Mouse (Mus musculus): ENCODE measurements around the gene Cyp2d11. TPM values are rescaled to one million over a fixed set of nuclear protein-coding genes. Genes with fewer than 3 reads are reported as not detected.
A peak's percentile ranks its signal among the peaks of the same experiment; 100 is the strongest.

Gene Cyp2d11
- polyA plus RNA-seq, 1 experiment from 2014 or later, result not detected

- Histone ChIP-seq H3K27me3 (ENCODE audit: control insufficient read depth, insufficient read depth, low read length) (no peaks in the 10 kb centered on the region), H3K9ac (ENCODE audit: low read length) (no peak overlapping the region), H3K27ac (replicated peaks) (peak overlapping the region; percentile 53; the same call in 1 of the 2 replicates), H3K36me3 (ENCODE audit: control insufficient read depth, insufficient read depth, low read length) (no peaks in the 10 kb centered on the region), H3K9me3 (ENCODE audit: control insufficient read depth, low read length) (no peaks in the 10 kb centered on the region), H3K4me2 (replicated peaks; ENCODE audit: low read depth) (no peak overlapping the region), H3K4me3 (ENCODE audit: low read depth, low read length) (no peak overlapping the region), H3K4me1 (replicated peaks; ENCODE audit: control insufficient read depth, insufficient read depth) (no peaks in the 10 kb centered on the region)
- DNase-seq (ENCODE audit: low spot score) (peak; percentile 15), ATAC-seq (ENCODE audit: low FRiP score, low TSS enrichment) (no peak; the same call in 1 of the 2 replicates)
- 80% methylated on average over 3 of the region's 4 CpGs for whole genome bisulfite sequencing
- TF ChIP-seq CTCF (IDR thresholded peaks at IDR 0.05; ENCODE audit: low read depth), result no peak
- no peak for TF ChIP-seq EP300 (optimal IDR thresholded peaks at IDR 0.05)
Measured at GRCm38 (mm10) chr15:82362234-82362633, 31.6 kb downstream of the Cyp2d11 start.

- no peak overlapping the region; the same call in 1 of the 2 replicates for H3K9ac ChIP-seq (ENCODE audit: low read length)
- WGBS, result 61% methylated on average over 11 of the region's 11 CpGs
- H3K4me1 ChIP-seq (replicated peaks; ENCODE audit: control insufficient read depth, insufficient read depth), result no peaks in the 10 kb centered on the region
- peak overlapping the region; percentile 58 for H3K27ac ChIP-seq (replicated peaks)
- no peaks in the 10 kb centered on the region for H3K27me3 ChIP-seq (ENCODE audit: control insufficient read depth, insufficient read depth, low read length)
- DNase-seq (ENCODE audit: low spot score) (peak; percentile 75), ATAC-seq (ENCODE audit: low FRiP score, low TSS enrichment) (peak; percentile 92)
- no peaks in the 10 kb centered on the region for H3K9me3 ChIP-seq (ENCODE audit: control insufficient read depth, low read length)
- TF ChIP-seq EP300 (optimal IDR thresholded peaks at IDR 0.05) (no peak), CTCF (IDR thresholded peaks at IDR 0.05; ENCODE audit: low read depth) (peak; percentile 74)
- H3K4me3 ChIP-seq (ENCODE audit: low read depth, low read length), result no peak overlapping the region
- H3K36me3 ChIP-seq (ENCODE audit: control insufficient read depth, insufficient read depth, low read length), result no peaks in the 10 kb centered on the region
- no peak overlapping the region for H3K4me2 ChIP-seq (replicated peaks; ENCODE audit: low read depth)
Measured at GRCm38 (mm10) chr15:82361459-82362018, 32.3 kb downstream of the Cyp2d11 start.

DNA sequence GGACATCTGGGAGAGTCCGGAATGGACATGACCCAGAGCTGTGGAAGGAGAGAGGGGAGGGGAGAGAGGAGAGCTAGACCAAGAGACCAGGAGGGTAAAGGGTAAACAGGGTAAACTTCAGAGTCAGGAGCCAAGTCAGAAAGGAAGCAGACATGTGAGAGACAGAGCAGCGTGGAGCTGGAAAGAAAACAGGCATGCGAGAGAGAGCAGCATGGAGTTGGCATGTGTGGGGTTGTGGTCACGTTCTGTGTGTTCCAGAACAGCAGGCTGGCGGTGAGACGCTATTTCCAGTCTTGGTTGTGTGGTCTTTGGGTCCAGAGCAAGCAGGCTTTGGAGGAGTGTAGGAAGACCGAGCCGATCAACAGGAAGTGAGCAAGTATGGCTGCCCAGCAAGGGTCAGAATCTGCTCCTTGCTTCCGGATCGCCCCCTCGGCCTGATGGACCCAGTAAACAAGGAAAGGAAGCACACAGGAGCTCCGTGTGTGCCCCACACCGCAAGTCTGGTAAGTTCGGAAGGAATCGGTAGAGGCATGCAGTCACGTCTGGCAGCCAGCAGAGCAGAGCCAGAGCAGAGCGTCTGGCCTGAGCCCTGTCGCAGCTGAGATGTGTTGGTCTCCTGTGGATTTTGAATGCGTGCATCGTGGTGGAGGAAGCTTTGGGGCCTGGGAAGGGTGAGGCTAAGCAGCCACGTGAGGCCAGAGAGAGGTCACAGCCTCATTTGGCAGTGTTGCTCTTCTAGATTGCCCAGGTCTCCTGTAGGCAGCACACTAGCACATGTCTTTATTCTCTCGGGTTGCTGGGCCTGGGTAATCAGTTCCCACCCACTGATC lies 35.2 kb downstream of the Cyp2d11 start:
- H3K4me3 ChIP-seq (ENCODE audit: low read depth, low read length), result no peak overlapping the region
- H3K27ac ChIP-seq (replicated peaks), result peak overlapping the region; percentile 35; the same call in 1 of the 2 replicates
- 45% methylated on average over 22 of the region's 22 CpGs for WGBS
- no peaks in the 10 kb centered on the region for H3K4me1 ChIP-seq (replicated peaks; ENCODE audit: control insufficient read depth, insufficient read depth)
- TF ChIP-seq EP300 (optimal IDR thresholded peaks at IDR 0.05), result no peak
- TF ChIP-seq CTCF (IDR thresholded peaks at IDR 0.05; ENCODE audit: low read depth), result no peak
- ATAC-seq (ENCODE audit: low FRiP score, low TSS enrichment) (no peak), DNase-seq (ENCODE audit: low spot score) (no peak)
- no peaks in the 10 kb centered on the region for H3K9me3 ChIP-seq (ENCODE audit: control insufficient read depth, low read length)
- no peaks in the 10 kb centered on the region for H3K27me3 ChIP-seq (ENCODE audit: control insufficient read depth, insufficient read depth, low read length)
- H3K36me3 ChIP-seq (ENCODE audit: control insufficient read depth, insufficient read depth, low read length), result no peaks in the 10 kb centered on the region
- H3K9ac ChIP-seq (ENCODE audit: low read length), result no peak overlapping the region
- no peak overlapping the region for H3K4me2 ChIP-seq (replicated peaks; ENCODE audit: low read depth)

DNA sequence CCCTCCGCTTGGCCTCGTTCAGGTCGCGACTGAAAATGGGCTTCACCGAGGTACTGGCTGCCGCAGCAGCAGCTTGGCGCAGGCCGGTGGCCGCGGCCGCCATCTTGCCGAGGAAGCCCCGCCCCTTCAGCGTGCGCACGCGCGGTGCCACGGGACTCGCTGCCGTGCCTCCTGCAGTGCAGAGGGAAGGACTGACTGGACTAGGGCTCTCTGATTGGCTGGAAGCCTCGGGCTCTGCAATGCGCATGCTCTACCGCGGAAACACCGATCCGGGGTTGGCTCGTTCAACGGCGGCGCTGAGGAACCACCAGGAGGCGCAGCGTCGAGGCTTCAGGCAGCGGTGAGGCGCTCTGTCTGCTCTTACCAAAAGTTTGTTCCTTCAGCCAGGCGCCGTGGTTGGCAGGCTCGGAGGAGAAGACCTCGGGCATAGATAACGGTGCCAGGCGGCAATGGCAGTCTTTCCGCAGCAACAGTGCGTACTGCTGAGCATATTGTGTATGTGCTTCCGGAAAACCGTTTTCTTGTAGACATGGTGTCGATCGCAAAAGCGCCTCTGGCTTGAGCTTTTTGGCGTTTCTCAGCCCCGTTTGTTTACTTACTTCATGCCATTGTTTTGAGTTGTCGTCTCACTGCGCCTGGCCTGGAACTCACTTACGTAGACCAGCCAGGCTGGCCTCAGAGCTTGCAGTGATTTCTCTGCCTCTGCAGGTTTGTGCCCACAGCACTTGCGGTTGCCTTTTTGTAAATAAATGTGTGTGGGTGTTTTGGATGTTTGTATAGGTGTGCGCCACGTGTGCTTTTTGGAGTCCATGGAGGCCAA lies 39.5 kb downstream of the Cyp2d11 start, which contains the start of gene Ndufa6:
Gene Ndufa6 (minus strand): TSS at position 197 of the 820 bp plus-strand sequence.
- peak within 1 kb of the TSS; percentile 81 for H3K4me2 ChIP-seq (replicated peaks; ENCODE audit: low read depth)
- TF ChIP-seq CTCF (IDR thresholded peaks at IDR 0.05; ENCODE audit: low read depth) (peak; percentile 100), EP300 (optimal IDR thresholded peaks at IDR 0.05) (peak; percentile 62)
- H3K9me3 ChIP-seq (ENCODE audit: control insufficient read depth, low read length), result no peaks in the 10 kb centered on the region
- peak within 1 kb of the TSS; percentile 96 for H3K4me3 ChIP-seq (ENCODE audit: low read depth, low read length)
- ATAC-seq (ENCODE audit: low FRiP score, low TSS enrichment), result peak; percentile 98
- H3K27me3 ChIP-seq (ENCODE audit: control insufficient read depth, insufficient read depth, low read length), result no peaks in the 10 kb centered on the region
- H3K4me1 ChIP-seq (replicated peaks; ENCODE audit: control insufficient read depth, insufficient read depth), result no peaks in the 10 kb centered on the region
- DNase-seq (ENCODE audit: low spot score), result peak; percentile 98
- H3K27ac ChIP-seq (replicated peaks), result peak within 1 kb of the TSS; percentile 93
- H3K9ac ChIP-seq (ENCODE audit: low read length), result peak within 1 kb of the TSS; percentile 98
- WGBS, result 1% methylated on average over 56 of the region's 57 CpGs
- peaks cover 8% of the 10 kb centered on the region; the same call in 1 of the 2 replicates for H3K36me3 ChIP-seq (ENCODE audit: control insufficient read depth, insufficient read depth, low read length)

GRCm38 (mm10) chr15:82353745-82354113 lies 40.1 kb downstream of the Cyp2d11 start:
- no peak for DNase-seq (ENCODE audit: low spot score)
- no peaks in the 10 kb centered on the region for H3K27me3 ChIP-seq (ENCODE audit: control insufficient read depth, insufficient read depth, low read length)
- peak overlapping the region; percentile 96 for H3K4me3 ChIP-seq (ENCODE audit: low read depth, low read length)
- H3K9me3 ChIP-seq (ENCODE audit: control insufficient read depth, low read length), result no peaks in the 10 kb centered on the region
- WGBS, result under 1% methylated on average over 23 of the region's 23 CpGs
- ATAC-seq (ENCODE audit: low FRiP score, low TSS enrichment), result no peak
- peak overlapping the region; percentile 81 for H3K4me2 ChIP-seq (replicated peaks; ENCODE audit: low read depth)
- H3K9ac ChIP-seq (ENCODE audit: low read length), result peak overlapping the region; percentile 98
- H3K4me1 ChIP-seq (replicated peaks; ENCODE audit: control insufficient read depth, insufficient read depth), result no peaks in the 10 kb centered on the region
- no peak for TF ChIP-seq CTCF (IDR thresholded peaks at IDR 0.05; ENCODE audit: low read depth)
- no peak for TF ChIP-seq EP300 (optimal IDR thresholded peaks at IDR 0.05)
- peak overlapping the region; percentile 89 for H3K27ac ChIP-seq (replicated peaks)
- peaks cover 11% of the 10 kb centered on the region for H3K36me3 ChIP-seq (ENCODE audit: control insufficient read depth, insufficient read depth, low read length)

All from stomach, postnatal 0 days (tissue).